Mouse (Mus musculus) forebrain, embryonic 10.5 days (tissue): ENCODE results near the gene Hs3st1. TPM values are rescaled to one million over a fixed set of nuclear protein-coding genes. Genes with fewer than 3 reads are reported as not detected.
"Not testable (repeated sequence)": the region's sequence is repeated elsewhere in the genome, so short reads cannot be mapped to it uniquely, and the experiment has no call there.

ENCODE experiments used
- DNase-seq: peaks from one replicate; pipeline ENCODE4 v3.0.0-alpha.2; 2017; ENCODE audit warnings: low spot score; ENCODE audit errors: extremely low spot score
- H3K27ac ChIP-seq: fragments of 300-500 bp; sonication (generic); 2 replicates; pipeline ENCODE4 v1.5.1; 2016; ENCODE audit warnings: mild to moderate bottlenecking
- H3K27me3 ChIP-seq: fragments of 300-500 bp; sonication (generic); 2 replicates; pipeline ENCODE4 v1.6.1; 2016; ENCODE audit warnings: mild to moderate bottlenecking; ENCODE audit not compliant: poor library complexity, severe bottlenecking
- H3K36me3 ChIP-seq: fragments of 300-500 bp; sonication (generic); replicated peaks from 2 replicates; pipeline ENCODE4 v1.6.1; 2016; ENCODE audit warnings: mild to moderate bottlenecking, moderate library complexity
- H3K4me1 ChIP-seq: fragments of 300-500 bp; sonication (generic); 2 replicates; pipeline ENCODE4 v1.6.1; 2016
- H3K4me3 ChIP-seq: fragments of 300-500 bp; sonication (generic); 2 replicates; pipeline ENCODE4 v1.5.1; 2016; ENCODE audit warnings: mild to moderate bottlenecking, moderate library complexity
- H3K9me3 ChIP-seq: fragments of 300-500 bp; sonication (generic); 2 replicates; pipeline ENCODE4 v1.6.1; 2016; ENCODE audit warnings: mild to moderate bottlenecking, moderate library complexity
- WGBS: fragments of 180-500 bp; shearing (Covaris S2); methylation state at CpG from one replicate; pipeline ENCODE4 v1.1.7; 2016; 5-methylcytosine and 5-hydroxymethylcytosine counted together
- polyA plus RNA-seq: library from polyadenylated mRNA; unstranded; fragments of >200 nt; fragmentation: Nextera tagmentation; extraction: Ambion mirVana; gene quantifications from 2 replicates; pipeline ENCODE4 v1.2.1, GENCODE M21; 2016

Gene Hs3st1
- polyA plus RNA-seq, result 3.0 and 3.5 TPM in 2 replicates

DNA sequence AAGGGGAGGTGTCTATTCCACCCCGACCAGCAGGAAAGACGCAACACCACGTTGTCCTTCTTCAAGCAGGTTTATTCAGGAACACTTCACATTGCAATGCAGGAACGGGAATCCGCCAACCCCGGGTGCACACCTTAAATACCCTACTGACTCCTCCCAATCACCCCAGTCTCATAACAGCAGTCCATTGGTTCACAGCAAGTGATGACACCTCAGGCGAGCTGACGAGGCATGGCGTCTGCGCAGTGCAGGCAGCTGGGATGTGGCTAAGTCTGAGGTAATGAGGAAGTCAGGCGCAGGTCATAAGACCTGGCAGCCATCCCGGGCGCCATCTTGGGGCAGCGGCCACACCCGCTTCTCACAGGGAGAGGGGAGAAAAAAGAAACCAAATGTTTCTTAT lies at the start of gene Hs3st1:
Gene Hs3st1 (minus strand): TSS at position 101 of the 400 bp plus-strand sequence.
- H3K4me1 ChIP-seq, H3K27ac ChIP-seq, H3K4me3 ChIP-seq, H3K36me3 ChIP-seq, DNase-seq, H3K9me3 ChIP-seq, H3K27me3 ChIP-seq: not testable (repeated sequence)
- 94% methylated on average over 15 of the region's 15 CpGs for WGBS

DNA sequence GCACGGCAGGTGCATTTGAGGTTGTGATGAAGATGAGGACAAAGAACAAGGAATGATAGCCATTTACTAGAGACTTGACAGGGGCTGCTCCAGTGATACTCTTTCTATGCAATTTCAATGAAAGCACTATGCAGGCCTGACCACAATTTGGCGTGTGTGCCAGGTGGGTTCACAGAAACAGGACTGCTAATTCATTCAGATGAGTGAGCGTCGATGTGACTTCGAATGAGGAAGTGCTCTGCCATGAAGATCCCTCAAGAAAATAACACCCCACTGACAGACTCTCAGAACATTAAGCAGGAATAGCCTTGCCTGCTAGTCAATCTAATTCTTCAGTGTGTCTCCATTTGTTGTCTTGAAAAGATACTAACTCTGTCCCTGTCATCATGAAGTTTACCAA lies 49.4 kb upstream of the Hs3st1 start:
- Histone ChIP-seq H3K4me3 (no peak overlapping the region), H3K4me1 (no peaks in the 10 kb centered on the region), H3K27me3 (no peaks in the 10 kb centered on the region), H3K27ac (no peak overlapping the region), H3K36me3 (no peaks in the 10 kb centered on the region), H3K9me3 (no peaks in the 10 kb centered on the region)
- WGBS, result 98% methylated on average over 5 of the region's 5 CpGs
- no peak for DNase-seq

DNA sequence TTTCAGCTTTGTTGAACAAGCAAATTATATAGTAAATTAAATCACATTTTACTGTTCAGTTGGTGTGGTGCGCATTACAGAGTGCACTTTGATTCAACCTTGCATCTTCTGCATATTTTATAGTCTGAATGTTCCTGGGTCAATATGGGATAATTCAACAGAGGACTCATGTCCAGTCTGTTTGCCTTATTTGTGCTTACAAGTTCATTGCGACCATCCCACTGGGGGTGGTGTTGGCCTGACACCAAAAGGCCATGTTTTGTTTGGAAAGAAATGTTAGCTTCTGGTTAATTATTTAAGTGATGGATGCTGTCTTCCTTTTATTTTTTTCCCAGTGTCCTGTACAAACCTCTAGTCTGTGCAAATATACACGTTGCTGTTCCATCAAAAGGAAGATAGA lies 48.7 kb upstream of the Hs3st1 start:
- WGBS, result 88% methylated on average over 3 of the region's 3 CpGs
- H3K27me3 ChIP-seq, result no peaks in the 10 kb centered on the region
- no peak overlapping the region for H3K4me3 ChIP-seq
- no peak overlapping the region for H3K27ac ChIP-seq
- no peak for DNase-seq
- no peaks in the 10 kb centered on the region for H3K4me1 ChIP-seq
- no peaks in the 10 kb centered on the region for H3K9me3 ChIP-seq
- H3K36me3 ChIP-seq, result no peaks in the 10 kb centered on the region

DNA sequence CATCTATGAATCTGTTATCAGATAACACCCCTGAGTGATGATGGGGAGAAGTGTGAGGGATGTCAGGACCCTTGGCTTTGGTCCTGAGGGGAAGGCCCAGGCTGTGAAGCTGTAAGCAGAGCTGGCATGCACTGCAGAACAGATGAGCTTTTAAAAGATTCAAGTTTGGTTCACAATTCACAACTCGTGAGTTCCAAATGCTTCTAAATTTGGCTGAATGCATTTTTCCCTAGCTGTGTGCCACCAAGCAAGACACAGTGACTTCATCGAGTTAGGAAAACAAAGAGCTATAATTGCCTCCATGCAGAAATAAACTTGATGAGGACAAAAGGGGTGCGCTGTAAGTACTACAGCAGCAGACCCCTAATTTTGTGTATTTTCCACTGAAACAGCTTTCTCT lies 48.2 kb upstream of the Hs3st1 start:
- no peaks in the 10 kb centered on the region for H3K4me1 ChIP-seq
- H3K27ac ChIP-seq, result no peak overlapping the region
- no peaks in the 10 kb centered on the region for H3K36me3 ChIP-seq
- no peak for DNase-seq
- WGBS, result 89% methylated on average over 3 of the region's 3 CpGs
- no peaks in the 10 kb centered on the region for H3K9me3 ChIP-seq
- no peak overlapping the region for H3K4me3 ChIP-seq
- H3K27me3 ChIP-seq, result no peaks in the 10 kb centered on the region

DNA sequence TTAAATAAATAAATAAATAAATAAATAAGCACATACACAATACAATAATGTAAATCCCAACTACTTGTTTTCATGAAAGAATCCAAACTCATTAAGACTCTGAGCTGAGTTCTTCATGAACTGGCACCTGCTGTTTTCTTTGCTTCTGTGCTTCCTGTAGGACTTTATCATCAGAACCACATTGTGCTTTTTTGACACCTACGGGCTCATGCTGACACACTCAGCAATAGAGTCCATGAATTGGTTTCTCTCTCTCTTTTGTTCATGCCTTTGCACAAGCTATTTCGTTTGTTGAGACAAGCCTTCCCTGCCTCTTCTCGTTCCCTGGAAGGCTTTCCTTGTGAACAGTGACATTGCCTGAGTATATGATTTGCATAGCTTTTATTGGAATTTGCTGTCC lies 46.8 kb upstream of the Hs3st1 start:
- Histone ChIP-seq H3K36me3 (no peaks in the 10 kb centered on the region), H3K27ac (no peak overlapping the region), H3K27me3 (no peaks in the 10 kb centered on the region), H3K4me3 (no peak overlapping the region), H3K4me1 (no peaks in the 10 kb centered on the region), H3K9me3 (no peaks in the 10 kb centered on the region)
- DNase-seq, result no peak
- WGBS, result 70% methylated on average over 3 of the region's 3 CpGs

DNA sequence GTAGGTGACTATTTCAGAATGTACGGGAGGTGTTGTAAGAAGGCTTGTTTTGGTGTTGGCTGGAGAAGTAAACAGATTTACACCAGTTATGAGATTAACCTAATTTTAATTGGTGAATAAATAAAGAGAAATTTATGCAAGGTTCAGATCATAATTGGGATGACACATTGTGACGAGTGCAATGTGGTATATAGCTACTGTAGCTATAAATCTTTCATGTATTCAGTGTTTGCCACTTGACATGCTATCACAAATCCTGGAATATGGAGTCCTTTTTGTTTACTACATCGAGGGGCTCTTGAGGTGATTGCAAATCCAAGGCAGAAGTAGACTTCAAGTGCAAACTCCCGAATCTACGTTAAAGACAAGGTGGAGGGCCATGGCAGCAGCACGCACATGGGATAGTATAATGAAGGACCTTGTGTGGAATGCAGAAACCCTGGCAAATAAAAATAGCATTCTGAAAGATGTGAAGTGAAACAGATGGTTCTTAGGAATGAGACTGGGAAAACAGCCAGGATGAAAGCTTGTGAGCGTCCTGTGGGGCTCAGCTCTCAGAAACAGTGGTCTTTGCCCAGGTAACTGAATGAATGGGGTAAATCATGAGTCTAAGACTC lies 21.9 kb upstream of the Hs3st1 start:
- DNase-seq, result no peak
- Histone ChIP-seq H3K36me3 (no peaks in the 10 kb centered on the region), H3K4me3 (no peak overlapping the region), H3K9me3 (no peaks in the 10 kb centered on the region), H3K27ac (no peak overlapping the region), H3K4me1 (no peaks in the 10 kb centered on the region), H3K27me3 (peaks cover 21% of the 10 kb centered on the region)
- WGBS, result 91% methylated on average over 7 of the region's 7 CpGs

DNA sequence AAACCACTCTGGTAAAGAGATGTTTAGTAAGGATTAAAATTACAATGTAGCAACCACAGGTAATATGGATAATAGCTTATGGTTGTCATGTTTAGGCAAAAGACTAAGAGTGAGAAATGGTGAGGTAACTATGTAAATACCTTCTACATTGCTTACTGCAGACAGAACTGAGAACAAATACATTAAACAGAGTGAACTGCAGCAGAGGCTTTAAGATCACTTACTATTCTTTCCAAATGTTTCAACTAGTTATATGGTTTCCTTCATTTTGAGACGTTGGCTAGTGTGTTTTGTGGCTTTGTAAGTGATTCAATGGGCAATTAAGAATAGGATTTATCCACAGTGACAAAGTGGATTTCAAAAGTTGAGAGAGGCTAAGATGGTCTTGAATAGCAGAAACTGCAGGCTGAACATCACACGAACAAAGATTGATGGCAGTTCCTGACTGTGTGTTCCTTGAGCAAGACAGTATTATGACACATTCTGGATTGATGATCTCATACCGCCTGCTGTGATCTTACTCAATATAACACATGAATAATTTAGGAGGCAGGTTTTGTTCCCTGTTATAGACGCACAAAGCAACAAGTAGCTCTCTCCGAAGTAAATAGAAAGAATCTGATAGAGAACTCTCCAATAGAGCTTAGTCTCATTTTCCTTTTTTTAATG lies 16.5 kb upstream of the Hs3st1 start:
- 56% methylated on average over 5 of the region's 5 CpGs for WGBS
- peaks cover 42% of the 10 kb centered on the region for H3K27me3 ChIP-seq
- H3K4me3 ChIP-seq, result no peak overlapping the region
- DNase-seq, result no peak
- no peaks in the 10 kb centered on the region for H3K36me3 ChIP-seq
- no peak overlapping the region for H3K27ac ChIP-seq
- H3K9me3 ChIP-seq, result no peaks in the 10 kb centered on the region
- H3K4me1 ChIP-seq, result no peaks in the 10 kb centered on the region

DNA sequence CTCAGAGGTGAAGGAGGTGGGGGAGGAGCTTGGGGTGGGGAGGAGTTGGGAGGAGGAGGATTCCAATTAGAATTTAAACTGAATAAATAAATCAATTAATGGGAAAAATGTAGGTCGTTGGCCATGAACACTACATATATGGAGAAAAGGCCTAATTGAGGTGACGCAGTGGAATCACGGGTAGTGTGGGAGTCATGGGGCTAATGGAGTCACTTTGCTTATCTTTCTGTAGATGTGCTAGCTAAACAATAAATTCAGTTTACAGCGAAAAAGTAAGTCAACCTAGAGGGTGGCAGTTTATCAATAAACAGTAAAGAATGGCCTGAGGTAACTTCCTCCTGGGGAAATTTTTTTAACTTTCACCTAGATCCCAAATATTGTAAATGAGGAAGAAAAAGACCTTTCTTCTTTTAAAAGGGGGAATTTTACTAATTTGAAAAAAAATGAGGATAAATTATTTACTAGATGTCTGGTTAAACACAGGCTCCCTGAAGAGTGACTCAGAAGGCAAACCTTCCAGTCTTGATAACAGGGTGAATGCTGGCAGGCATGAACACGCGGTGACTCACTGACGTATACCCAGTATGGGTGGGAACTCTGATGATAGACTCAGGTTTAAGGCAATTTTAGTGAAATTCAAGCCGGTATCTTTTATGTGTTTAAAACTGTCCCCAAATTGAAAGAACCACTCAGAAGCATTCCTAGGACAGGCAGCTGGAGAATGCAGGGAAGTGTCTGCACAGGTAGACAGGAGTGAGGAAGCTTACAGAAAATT lies 6.6 kb upstream of the Hs3st1 start:
- Histone ChIP-seq H3K27me3 (no peaks in the 10 kb centered on the region), H3K27ac (no peak overlapping the region), H3K9me3 (no peaks in the 10 kb centered on the region), H3K4me1 (no peaks in the 10 kb centered on the region), H3K4me3 (no peak overlapping the region), H3K36me3 (no peaks in the 10 kb centered on the region)
- 89% methylated on average over 8 of the region's 8 CpGs for WGBS
- DNase-seq, result no peak

DNA sequence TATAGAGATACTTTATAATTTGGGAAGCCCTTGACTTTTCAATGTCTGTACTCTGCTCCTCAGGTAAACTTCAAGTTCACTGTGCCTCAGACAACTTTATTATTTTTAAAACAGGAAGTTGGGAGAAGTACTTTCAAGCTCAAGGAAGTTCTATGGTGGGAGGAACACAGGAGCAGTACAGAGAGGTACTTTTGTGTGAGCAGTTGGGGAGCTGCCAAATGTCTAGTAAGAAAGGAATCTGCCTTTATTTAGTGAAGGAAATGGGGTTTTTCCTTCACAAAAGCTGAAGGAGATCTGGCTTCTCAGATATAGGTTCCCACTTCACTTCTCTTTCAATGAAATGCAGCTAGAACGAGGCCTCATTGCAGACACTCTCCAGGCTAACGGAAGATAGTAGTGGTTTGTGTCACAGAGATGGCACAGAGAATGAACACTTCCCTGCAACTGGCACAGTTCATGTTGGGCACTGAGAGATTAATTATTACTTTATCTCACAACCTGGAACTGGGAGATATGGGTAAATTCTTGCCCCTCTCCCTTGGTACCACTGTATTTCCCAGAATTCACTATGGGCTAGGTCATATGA lies 3.7 kb upstream of the Hs3st1 start:
- no peaks in the 10 kb centered on the region for H3K27me3 ChIP-seq
- H3K36me3 ChIP-seq, result no peaks in the 10 kb centered on the region
- no peaks in the 10 kb centered on the region for H3K4me1 ChIP-seq
- H3K4me3 ChIP-seq, result no peak overlapping the region
- WGBS, result 87% methylated on average over 2 of the region's 2 CpGs
- no peaks in the 10 kb centered on the region for H3K9me3 ChIP-seq
- no peak for DNase-seq
- H3K27ac ChIP-seq, result no peak overlapping the region

DNA sequence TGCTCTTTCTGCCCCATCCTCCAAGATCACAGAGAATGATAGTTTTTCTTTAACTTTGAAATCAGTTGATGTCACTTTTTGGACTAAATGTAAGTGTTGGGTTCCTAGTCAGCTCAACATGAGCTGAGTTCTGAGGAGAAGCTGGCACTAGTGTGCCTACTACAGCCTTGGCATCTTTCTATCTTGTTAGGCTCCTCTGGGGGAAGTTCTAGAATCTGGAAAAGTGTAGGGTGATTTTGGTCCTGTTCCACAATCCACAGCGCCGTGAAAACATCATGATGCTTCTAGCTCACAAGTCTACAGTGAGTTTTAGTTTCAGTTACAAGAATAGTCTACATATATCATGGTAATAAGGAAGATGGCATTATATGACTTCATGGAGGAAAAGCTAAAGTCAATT lies 18.4 kb downstream of the Hs3st1 start:
- no peaks in the 10 kb centered on the region for H3K4me1 ChIP-seq
- H3K9me3 ChIP-seq, result no peaks in the 10 kb centered on the region
- no peaks in the 10 kb centered on the region for H3K36me3 ChIP-seq
- no peak overlapping the region for H3K27ac ChIP-seq
- no peak overlapping the region for H3K4me3 ChIP-seq
- WGBS, result 94% methylated on average over 2 of the region's 2 CpGs
- H3K27me3 ChIP-seq, result no peaks in the 10 kb centered on the region
- no peak for DNase-seq

DNA sequence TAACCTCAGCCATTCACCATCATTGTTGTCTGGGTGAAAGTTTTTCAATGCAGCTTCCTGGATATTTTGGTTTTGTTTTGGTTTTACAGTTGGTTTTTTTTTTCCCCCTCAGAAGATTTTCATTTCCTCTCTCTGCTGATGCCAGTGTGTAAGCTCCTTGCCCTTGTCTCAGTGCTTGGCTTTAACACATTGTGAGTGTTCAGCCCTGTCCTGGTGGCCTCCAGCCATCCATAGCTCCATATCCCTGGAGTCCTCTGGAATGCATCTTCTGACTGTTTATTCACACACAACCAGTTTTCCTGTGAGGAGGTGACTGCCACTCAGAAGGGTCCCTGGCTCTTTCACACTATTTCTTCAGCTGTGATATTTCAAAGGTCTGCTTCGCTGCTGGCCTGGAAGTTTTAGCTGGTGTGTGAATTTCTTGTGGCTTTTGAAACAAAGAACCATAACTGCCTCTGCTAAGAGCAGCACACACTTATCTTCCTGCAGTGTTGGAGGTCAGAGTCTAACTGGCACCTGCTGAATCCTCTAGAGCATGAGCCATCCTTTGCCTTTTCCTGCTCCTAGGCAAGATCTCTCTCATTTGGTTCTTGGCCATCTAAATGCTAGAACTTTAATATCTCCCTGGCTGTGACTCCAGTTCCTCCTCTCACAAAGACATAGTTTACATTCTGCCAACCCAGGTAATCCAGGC lies 21.4 kb downstream of the Hs3st1 start:
- Histone ChIP-seq H3K36me3 (no peaks in the 10 kb centered on the region), H3K4me1 (no peaks in the 10 kb centered on the region), H3K27ac (no peak overlapping the region), H3K27me3 (no peaks in the 10 kb centered on the region), H3K9me3 (no peaks in the 10 kb centered on the region), H3K4me3 (no peak overlapping the region)
- no peak for DNase-seq
- 74% methylated on average over 1 of the region's 1 CpGs for WGBS

DNA sequence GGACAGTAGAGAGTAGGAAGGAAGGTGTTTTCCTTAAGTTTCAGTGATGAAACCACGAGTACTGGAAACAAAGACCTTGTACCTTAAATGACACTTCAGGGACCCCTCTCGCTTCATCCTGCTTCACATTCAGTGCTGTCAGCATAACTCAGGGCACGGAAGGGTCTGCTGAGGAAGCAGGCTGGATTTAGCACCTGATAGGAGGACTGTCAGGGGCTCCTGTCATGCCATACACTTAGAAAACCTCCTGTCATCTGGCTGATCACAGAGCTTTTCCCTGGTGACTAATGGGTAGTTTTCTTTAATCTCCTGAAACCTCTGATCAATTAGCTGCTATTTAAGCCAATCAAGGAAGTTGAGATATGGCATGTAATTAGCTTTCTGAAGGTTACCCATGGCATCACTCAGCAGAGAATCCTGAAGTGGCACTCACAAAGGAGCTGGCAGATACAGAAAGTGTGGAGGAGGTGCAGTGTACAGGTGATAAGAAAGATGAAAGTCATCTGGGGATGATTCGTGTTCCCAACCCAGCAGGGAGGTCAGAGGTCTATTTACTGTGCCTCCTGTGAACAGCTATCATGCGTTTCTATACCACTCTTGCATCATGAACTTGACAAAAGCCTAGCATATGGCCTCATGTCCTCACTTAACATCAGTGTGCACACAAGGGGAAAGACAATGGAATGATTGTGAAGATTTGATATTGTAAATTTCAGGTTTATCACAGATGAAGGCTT lies 22.1 kb downstream of the Hs3st1 start:
- whole genome bisulfite sequencing, result 79% methylated on average over 5 of the region's 5 CpGs

More for the DNA sequence above, 22.1 kb downstream of the Hs3st1 start:
- Histone ChIP-seq H3K36me3 (no peaks in the 10 kb centered on the region), H3K27ac (no peak overlapping the region), H3K4me1 (no peaks in the 10 kb centered on the region), H3K4me3 (no peak overlapping the region), H3K9me3 (no peaks in the 10 kb centered on the region), H3K27me3 (no peaks in the 10 kb centered on the region)
- no peak for DNase-seq
